Mouse (Mus musculus): ENCODE data around the gene H2-M10.1.

GRCm38 (mm10) chr17:36273796-36274195 lies 52.2 kb downstream of the H2-M10.1 start:
- TF ChIP-seq CTCF (IDR thresholded peaks at IDR 0.05; ENCODE audit: extremely low read depth, insufficient read depth, insufficient read length, insufficient replicate concordance) (no peak), POLR2A (IDR thresholded peaks at IDR 0.05; ENCODE audit: low read depth, low read length) (no peak)
